Mouse (Mus musculus) liver, embryonic 11.5 days (tissue): Measurements from ENCODE around the gene Macf1. TPM values are rescaled to one million over a fixed set of nuclear protein-coding genes. Genes with fewer than 3 reads are reported as not detected.

Source experiments
- ATAC-seq: fragments of 200-750 bp; cut with Nextera tagmentation; replicated peaks from 2 replicates; pipeline ENCODE4 v1.8.0; 2017; ENCODE audit warnings: moderate number of reproducible peaks, mild to moderate bottlenecking, moderate TSS enrichment, moderate library complexity; ENCODE audit not compliant: low FRiP score
- DNase-seq: peaks from one replicate; pipeline ENCODE4 v3.0.0-alpha.2; 2017; ENCODE audit warnings: low spot score
- H3K27ac ChIP-seq: fragments of 300-500 bp; sonication (generic); 2 replicates; pipeline ENCODE4 v1.5.1; 2014; ENCODE audit warnings: mild to moderate bottlenecking, low read depth, low read length, control low read depth
- H3K27me3 ChIP-seq: fragments of 300-500 bp; sonication (generic); replicated peaks from 2 replicates; pipeline ENCODE4 v1.6.1; 2014; ENCODE audit warnings: low read length, mixed read lengths; ENCODE audit not compliant: control insufficient read depth, insufficient read depth
- H3K36me3 ChIP-seq: fragments of 300-500 bp; sonication (generic); 2 replicates; pipeline ENCODE4 v1.6.1; 2014; ENCODE audit warnings: mild to moderate bottlenecking, low read length, moderate library complexity, mixed read lengths; ENCODE audit not compliant: control insufficient read depth, insufficient read depth
- H3K4me1 ChIP-seq: fragments of 300-500 bp; sonication (generic); replicated peaks from 2 replicates; pipeline ENCODE4 v1.6.1; 2014; ENCODE audit warnings: low read length, mixed read lengths; ENCODE audit not compliant: control insufficient read depth, insufficient read depth
- H3K4me2 ChIP-seq: fragments of 300-500 bp; sonication (generic); 2 replicates; pipeline ENCODE4 v1.6.1; 2014; ENCODE audit warnings: mild to moderate bottlenecking, control low read depth, moderate library complexity
- H3K4me3 ChIP-seq: fragments of 300-500 bp; sonication (generic); 2 replicates; pipeline ENCODE4 v1.5.1; 2014; ENCODE audit warnings: low read depth, low read length, control low read depth
- H3K9ac ChIP-seq: fragments of 300-500 bp; sonication (generic); 2 replicates; pipeline ENCODE4 v1.6.1; 2014; ENCODE audit warnings: low read depth, low read length, control low read depth
- H3K9me3 ChIP-seq: fragments of 300-500 bp; sonication (generic); 2 replicates; pipeline ENCODE4 v1.6.1; 2016; ENCODE audit warnings: low read length, inconsistent platforms, mixed read lengths; ENCODE audit not compliant: control insufficient read depth
- WGBS: fragments of 180-500 bp; shearing (Covaris S2); extraction: QIAGEN DNeasy Blood & Tissue Kit; methylation state at CpG from one replicate; pipeline ENCODE4 v1.1.7; 2014; 5-methylcytosine and 5-hydroxymethylcytosine counted together
- microRNA-seq: library from miRNA; unstranded; fragments of <30 nt; microRNA quantifications from one replicate; pipeline ENCODE4, GENCODE M21; 2017; ENCODE audit warnings: borderline number of aligned reads
- polyA plus RNA-seq: library from polyadenylated mRNA; unstranded; fragments of >200 nt; fragmentation: Nextera tagmentation; extraction: Ambion mirVana; gene quantifications from 2 replicates; pipeline ENCODE4 v1.2.1, GENCODE M21; 2014

The Macf1 gene
- polyA plus RNA-seq, 1 experiment from 2014 or later, result 36.5 TPM

DNA sequence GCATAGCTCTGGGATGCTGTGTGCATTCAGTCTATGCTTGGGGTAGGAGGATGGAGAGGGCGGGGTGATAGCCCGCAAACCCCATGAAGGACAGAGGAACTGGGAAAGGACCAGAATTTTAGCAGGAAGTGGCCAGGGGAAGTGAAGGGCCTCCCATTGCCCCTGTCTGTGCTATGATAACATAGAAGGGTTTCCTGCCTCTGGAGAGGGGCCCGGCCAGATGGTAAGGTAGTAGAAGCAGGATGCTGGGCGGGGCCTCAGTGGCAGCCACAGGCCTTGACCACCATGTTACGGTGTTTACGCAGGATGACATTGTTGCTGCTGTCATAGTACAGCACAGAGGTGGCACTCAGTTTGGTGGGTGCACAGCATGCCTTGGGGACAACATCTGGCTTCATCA lies 371.1 kb downstream of the Macf1 start:
- ATAC-seq, result peak; percentile 63
- Histone ChIP-seq H3K27me3 (no peaks in the 10 kb centered on the region), H3K4me3 (no peak overlapping the region), H3K4me1 (peaks cover 8% of the 10 kb centered on the region), H3K36me3 (no peaks in the 10 kb centered on the region), H3K4me2 (no peak overlapping the region), H3K27ac (0 out of 2 replicates have a peak overlapping the region, but pooled peaks have one; percentile 4), H3K9ac (no peak overlapping the region), H3K9me3 (no peaks in the 10 kb centered on the region)
- DNase-seq, result no peak
- 49% methylated on average over 6 of the region's 6 CpGs for WGBS

DNA sequence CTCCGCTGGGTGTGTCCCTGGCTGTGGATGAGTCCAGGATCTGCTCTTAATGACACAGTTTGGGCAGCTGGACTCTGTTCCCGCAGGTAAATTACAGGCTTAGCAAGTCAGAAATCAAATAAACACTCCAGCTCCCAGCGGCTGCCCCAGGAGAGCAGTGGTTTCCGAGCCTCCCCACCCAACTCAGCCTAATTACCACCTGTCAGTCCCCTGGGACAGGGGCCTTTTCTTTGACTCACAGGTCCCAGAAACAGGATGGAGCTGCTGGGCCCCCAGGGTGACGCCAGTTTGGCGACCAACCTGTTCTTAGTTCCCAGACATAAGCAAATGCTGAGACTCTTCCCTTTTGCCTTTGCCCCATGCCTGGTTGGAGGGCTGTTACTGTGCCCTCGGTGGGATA lies 372.3 kb downstream of the Macf1 start:
- Histone ChIP-seq H3K9ac (no peak overlapping the region), H3K9me3 (no peaks in the 10 kb centered on the region), H3K27me3 (no peaks in the 10 kb centered on the region), H3K4me2 (no peak overlapping the region), H3K36me3 (no peaks in the 10 kb centered on the region), H3K4me1 (peaks cover 8% of the 10 kb centered on the region), H3K4me3 (no peak overlapping the region), H3K27ac (no peak overlapping the region)
- no peak for ATAC-seq
- WGBS, result 83% methylated on average over 7 of the region's 7 CpGs
- DNase-seq, result no peak

DNA sequence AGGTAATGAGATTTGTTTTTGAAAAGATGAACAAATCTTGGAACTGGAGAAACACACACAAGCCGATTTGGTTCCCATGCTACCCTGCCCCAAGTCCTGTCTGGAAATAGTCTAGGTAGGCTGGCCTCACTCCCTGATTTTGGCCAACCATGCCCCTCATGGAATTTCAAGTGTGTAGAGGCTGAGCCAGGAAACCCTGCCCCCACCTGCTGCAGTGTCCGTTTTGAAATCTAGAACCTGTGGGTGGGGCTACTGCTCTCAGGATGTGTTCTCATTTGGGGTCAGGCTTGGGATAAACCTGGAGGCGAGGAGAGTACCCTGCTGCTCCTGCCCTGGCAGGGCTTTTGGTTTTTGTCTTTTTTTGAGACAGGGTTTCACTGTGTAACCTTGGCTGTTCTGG lies 375.9 kb downstream of the Macf1 start:
- DNase-seq (no peak), ATAC-seq (no peak)
- Histone ChIP-seq H3K27ac (no peak overlapping the region), H3K27me3 (no peaks in the 10 kb centered on the region), H3K9me3 (peaks cover 5% of the 10 kb centered on the region; the same call in 1 of the 2 replicates), H3K4me3 (no peak overlapping the region), H3K36me3 (peaks cover 11% of the 10 kb centered on the region), H3K9ac (no peak overlapping the region), H3K4me1 (peaks cover 6% of the 10 kb centered on the region), H3K4me2 (no peak overlapping the region)
- WGBS, result 43% methylated on average over 3 of the region's 3 CpGs

DNA sequence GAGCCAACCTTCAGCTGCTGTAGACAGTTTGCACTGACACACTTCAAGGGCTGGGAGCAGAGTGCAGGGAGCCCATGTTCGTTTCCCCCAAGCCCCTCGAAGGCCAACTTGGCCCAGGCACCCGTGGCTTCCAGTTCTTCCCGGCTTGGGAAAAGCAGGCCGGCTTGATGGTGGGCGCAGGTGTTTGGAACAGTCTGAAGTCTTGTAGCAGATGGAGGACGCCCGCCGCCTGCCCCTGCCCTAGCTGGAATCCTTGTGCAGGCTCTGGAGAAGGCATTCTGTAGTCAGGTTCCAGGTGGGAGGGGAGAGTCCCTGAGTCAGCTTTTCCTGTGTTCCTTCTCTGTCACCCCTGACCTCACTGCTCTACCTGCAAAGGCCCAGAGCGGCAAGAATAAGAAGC lies 377.2 kb downstream of the Macf1 start:
- Histone ChIP-seq H3K4me1 (no peaks in the 10 kb centered on the region), H3K4me2 (no peak overlapping the region), H3K4me3 (no peak overlapping the region), H3K36me3 (peaks cover 24% of the 10 kb centered on the region), H3K27me3 (no peaks in the 10 kb centered on the region), H3K9ac (no peak overlapping the region), H3K9me3 (peaks cover 5% of the 10 kb centered on the region; the same call in 1 of the 2 replicates), H3K27ac (no peak overlapping the region)
- WGBS, result 86% methylated on average over 10 of the region's 10 CpGs
- DNase-seq, result no peak
- no peak for ATAC-seq

DNA sequence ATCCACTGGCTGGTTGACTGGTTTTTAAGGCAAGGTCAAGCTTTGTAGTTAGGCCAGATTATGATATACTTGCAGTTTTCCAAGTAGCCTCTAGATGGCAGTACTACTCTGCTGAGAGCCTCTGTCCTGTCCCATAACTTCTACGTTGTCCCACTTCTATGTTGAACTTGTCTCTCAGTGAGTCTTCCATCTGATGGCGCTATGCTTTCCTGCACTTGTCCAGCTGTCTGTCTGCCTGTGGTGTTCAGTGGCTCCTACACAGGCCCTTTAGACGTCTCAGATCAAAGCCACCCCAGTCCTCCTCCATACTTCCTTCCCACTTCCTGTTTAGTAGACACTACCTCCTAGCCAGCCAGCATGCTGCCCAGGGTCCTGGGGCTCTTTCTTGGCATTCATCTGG lies 378.4 kb downstream of the Macf1 start:
- Histone ChIP-seq H3K4me2 (no peak overlapping the region), H3K36me3 (peaks cover 25% of the 10 kb centered on the region), H3K4me3 (no peak overlapping the region), H3K4me1 (no peaks in the 10 kb centered on the region), H3K27ac (no peak overlapping the region), H3K9ac (no peak overlapping the region), H3K9me3 (peaks cover 5% of the 10 kb centered on the region; the same call in 1 of the 2 replicates), H3K27me3 (no peaks in the 10 kb centered on the region)
- ATAC-seq, result peak; percentile 60
- DNase-seq, result peak; percentile 60
- WGBS, result 21% methylated on average over 3 of the region's 3 CpGs

Small RNA genes within 50 kb of the gene (microRNA-seq; reads per million reads assigned to microRNA genes)
- not detected for gene Mir6398

Other genes starting within 250 kb of the Macf1 start
- 312 and 323 TPM in 2 replicates for gene Ndufs5, start 33.8 kb upstream of the Macf1 start, polyA plus RNA-seq
- gene Akirin1, start 66.0 kb upstream of the Macf1 start, polyA plus RNA-seq, result 39.8 and 49.1 TPM in 2 replicates
- 0.18 TPM in 1 of 2 replicates, not detected in the other for gene Rhbdl2, start 103.5 kb upstream of the Macf1 start, polyA plus RNA-seq
- 0.07 TPM in 1 of 2 replicates, not detected in the other for gene 4933427I04Rik, start 175.3 kb upstream of the Macf1 start, polyA plus RNA-seq
- gene Mycbp, start 220.5 kb upstream of the Macf1 start, polyA plus RNA-seq, result 102 and 106 TPM in 2 replicates
- gene Rragc, start 233.1 kb upstream of the Macf1 start, polyA plus RNA-seq, result 37.8 and 39.9 TPM in 2 replicates
- gene 4930535I16Rik, start 233.7 kb upstream of the Macf1 start, polyA plus RNA-seq, result not detected in 2 replicates